Mouse (Mus musculus): ENCODE measurements around the gene Lrrc27.

GRCm38 (mm10) chr7:139273397-139273719, 60.6 kb downstream of the Lrrc27 start:
- TF ChIP-seq MAFK (IDR thresholded peaks at IDR 0.05; ENCODE audit: insufficient read depth, low read depth, low read length): no peak
- no peak for TF ChIP-seq CHD2 (IDR thresholded peaks at IDR 0.05; ENCODE audit: low read depth, low read length)
- TF ChIP-seq ZC3H11A (IDR thresholded peaks at IDR 0.05; ENCODE audit: borderline replicate concordance, low read depth, low read length): no peak
- no peak for TF ChIP-seq HCFC1 (IDR thresholded peaks at IDR 0.05; ENCODE audit: borderline replicate concordance, insufficient read depth, low read length)
- TF ChIP-seq ZNF384 (IDR thresholded peaks at IDR 0.05; ENCODE audit: low read depth, low read length): no peak
